Mouse (Mus musculus): ENCODE measurements at regions not wholly inside any gene's neighbourhood (a gene's known extent, or its start where the extent isn't known, plus 50 kb on each side); places are given as distances from the start of the nearest gene placed in this dataset.
A peak's percentile ranks its signal among the peaks of the same experiment; 100 is the strongest.

DNA sequence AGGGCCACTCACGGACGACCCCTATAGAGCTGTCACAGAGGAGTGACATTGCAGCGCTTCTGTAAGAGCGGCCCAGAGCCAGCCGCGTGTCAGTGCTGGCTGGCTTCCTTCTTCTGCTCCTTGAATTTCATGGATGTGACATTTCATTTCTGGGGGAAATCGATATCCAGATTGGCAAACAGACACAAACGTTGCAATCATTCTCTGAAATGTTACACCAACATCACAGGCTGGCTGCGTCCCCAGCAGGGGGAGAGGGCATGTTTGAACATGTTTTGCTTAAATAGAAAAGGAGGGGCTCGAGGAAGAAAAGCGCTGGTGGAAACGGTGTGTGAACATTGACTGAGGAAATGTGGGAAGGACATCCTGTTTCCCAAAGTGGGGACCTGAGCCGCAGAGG is 417.4 kb upstream of the Kcnab2 start:
- H3K4me1 ChIP-seq = peaks cover 5% of the 10 kb centered on the region; the same call in 1 of the 2 replicates
- no peak overlapping the region for H3K27ac ChIP-seq
- no peaks in the 10 kb centered on the region for H3K9me3 ChIP-seq
- H3K4me3 ChIP-seq (replicated peaks) = no peak overlapping the region
- 82% methylated on average over 13 of the region's 13 CpGs for WGBS
- H3K27me3 ChIP-seq = peaks cover 3% of the 10 kb centered on the region; the same call in 1 of the 2 replicates
- no peak overlapping the region for H3K9ac ChIP-seq
- no peak overlapping the region for H3K4me2 ChIP-seq
- ATAC-seq (ENCODE audit: low FRiP score) = no peak
- H3K36me3 ChIP-seq (replicated peaks) = no peaks in the 10 kb centered on the region

DNA sequence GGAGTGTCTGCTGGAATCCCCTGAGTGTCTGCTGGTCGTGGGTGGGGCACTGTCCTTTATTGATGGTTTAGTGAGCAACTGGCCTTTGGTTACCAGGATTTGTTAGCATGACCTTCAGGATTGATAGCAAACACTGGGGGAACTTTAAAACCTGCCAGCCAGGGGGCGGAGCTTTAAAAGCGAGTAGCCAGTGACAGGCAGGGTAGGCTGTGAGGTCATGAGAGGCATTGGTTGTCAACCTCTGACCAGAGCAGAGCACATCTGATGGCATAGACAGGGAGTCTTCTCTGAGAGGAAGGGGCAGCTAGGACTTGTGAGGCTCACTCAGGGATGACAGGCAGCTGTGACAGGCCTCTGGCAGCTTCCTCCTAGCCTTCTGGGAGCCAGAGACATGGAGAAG is 415.3 kb upstream of the Kcnab2 start:
- WGBS = 96% methylated on average over 3 of the region's 3 CpGs
- H3K27ac ChIP-seq = no peak overlapping the region
- H3K4me2 ChIP-seq = no peak overlapping the region
- no peaks in the 10 kb centered on the region for H3K4me1 ChIP-seq
- no peaks in the 10 kb centered on the region for H3K36me3 ChIP-seq (replicated peaks)
- no peak overlapping the region for H3K4me3 ChIP-seq (replicated peaks)
- H3K9ac ChIP-seq = no peak overlapping the region
- no peak for ATAC-seq (ENCODE audit: low FRiP score)
- H3K9me3 ChIP-seq = no peaks in the 10 kb centered on the region
- peaks cover 3% of the 10 kb centered on the region; the same call in 1 of the 2 replicates for H3K27me3 ChIP-seq

DNA sequence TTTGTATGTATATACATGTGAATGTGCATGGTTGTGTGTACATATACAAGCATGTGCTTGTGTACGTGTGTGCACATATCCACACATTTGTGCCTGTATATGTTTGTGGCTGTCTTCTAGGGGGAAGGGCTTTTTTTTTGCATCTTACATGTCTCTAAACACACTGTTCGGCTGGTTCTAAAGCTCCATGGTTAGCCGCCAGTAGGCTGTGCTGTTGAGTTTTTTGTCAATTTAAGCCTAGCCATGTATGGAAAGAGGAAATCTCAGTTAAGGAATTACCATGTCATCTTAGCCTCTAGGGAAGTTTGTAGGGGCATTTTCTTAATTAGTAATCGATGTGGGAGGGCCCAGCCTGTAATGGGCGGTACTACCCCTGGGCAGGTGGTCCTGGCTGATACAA is 411.5 kb upstream of the Kcnab2 start:
- WGBS = 78% methylated on average over 5 of the region's 5 CpGs
- no peak for ATAC-seq (ENCODE audit: low FRiP score)

DNA sequence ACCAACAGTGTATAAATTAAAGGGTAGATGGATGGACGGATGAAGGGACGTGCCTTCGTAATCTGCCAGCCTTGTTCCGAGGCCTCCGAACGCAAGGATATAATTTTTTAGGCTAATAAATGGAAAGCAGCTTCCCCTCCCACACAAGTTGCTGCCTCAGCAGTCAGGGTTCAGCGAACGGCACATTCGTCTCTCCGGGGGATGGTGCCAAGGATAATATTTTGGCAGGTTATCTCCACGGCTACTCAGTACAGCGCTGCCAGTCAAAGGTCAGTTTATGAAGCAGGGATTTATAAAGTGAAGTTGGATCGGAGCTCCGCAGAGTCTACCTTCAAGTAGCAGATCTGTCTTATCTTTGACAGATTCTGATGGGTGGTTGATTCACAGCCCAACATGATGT is 410.6 kb upstream of the Kcnab2 start:
- H3K4me3 ChIP-seq (replicated peaks) = no peak overlapping the region
- no peaks in the 10 kb centered on the region for H3K27me3 ChIP-seq
- H3K9me3 ChIP-seq = no peaks in the 10 kb centered on the region
- H3K36me3 ChIP-seq (replicated peaks) = no peaks in the 10 kb centered on the region
- no peak for ATAC-seq (ENCODE audit: low FRiP score)
- H3K9ac ChIP-seq = no peak overlapping the region
- no peak overlapping the region for H3K27ac ChIP-seq
- H3K4me2 ChIP-seq = no peak overlapping the region
- 80% methylated on average over 14 of the region's 14 CpGs for WGBS
- H3K4me1 ChIP-seq = no peaks in the 10 kb centered on the region

More for the DNA sequence above, 411.5 kb upstream of the Kcnab2 start:
- no peaks in the 10 kb centered on the region for H3K36me3 ChIP-seq (replicated peaks)
- H3K4me3 ChIP-seq (replicated peaks) = no peak overlapping the region
- H3K9ac ChIP-seq = no peak overlapping the region
- no peak overlapping the region for H3K4me2 ChIP-seq
- no peaks in the 10 kb centered on the region for H3K4me1 ChIP-seq
- no peak overlapping the region for H3K27ac ChIP-seq
- H3K9me3 ChIP-seq = no peaks in the 10 kb centered on the region
- H3K27me3 ChIP-seq = no peaks in the 10 kb centered on the region

DNA sequence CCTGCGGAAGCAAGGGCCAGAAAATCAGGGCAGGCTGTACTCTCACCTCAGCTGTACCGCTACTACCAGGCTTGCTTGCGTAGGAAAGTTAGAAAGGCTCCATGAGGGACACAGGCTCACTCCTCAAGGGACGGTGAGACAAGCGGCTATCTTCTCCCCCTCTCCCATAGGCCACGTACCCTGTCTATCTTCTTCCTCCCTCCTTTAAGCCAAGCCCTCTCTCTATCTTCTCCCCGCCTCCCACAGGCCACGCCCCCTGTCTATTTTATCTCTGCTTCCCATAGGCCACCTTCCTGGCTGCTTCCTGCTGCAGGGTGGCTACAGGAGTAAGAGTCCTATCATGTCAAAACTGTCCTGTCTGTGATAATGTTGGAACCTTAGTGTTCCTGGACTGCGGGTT is 409.1 kb upstream of the Kcnab2 start:
- ATAC-seq (ENCODE audit: low FRiP score) = no peak
- H3K27ac ChIP-seq = no peak overlapping the region
- H3K4me3 ChIP-seq (replicated peaks) = no peak overlapping the region
- H3K9ac ChIP-seq = no peak overlapping the region
- H3K27me3 ChIP-seq = no peaks in the 10 kb centered on the region
- H3K9me3 ChIP-seq = no peaks in the 10 kb centered on the region
- no peaks in the 10 kb centered on the region for H3K36me3 ChIP-seq (replicated peaks)
- 81% methylated on average over 9 of the region's 9 CpGs for WGBS
- H3K4me1 ChIP-seq = no peaks in the 10 kb centered on the region
- no peak overlapping the region for H3K4me2 ChIP-seq

DNA sequence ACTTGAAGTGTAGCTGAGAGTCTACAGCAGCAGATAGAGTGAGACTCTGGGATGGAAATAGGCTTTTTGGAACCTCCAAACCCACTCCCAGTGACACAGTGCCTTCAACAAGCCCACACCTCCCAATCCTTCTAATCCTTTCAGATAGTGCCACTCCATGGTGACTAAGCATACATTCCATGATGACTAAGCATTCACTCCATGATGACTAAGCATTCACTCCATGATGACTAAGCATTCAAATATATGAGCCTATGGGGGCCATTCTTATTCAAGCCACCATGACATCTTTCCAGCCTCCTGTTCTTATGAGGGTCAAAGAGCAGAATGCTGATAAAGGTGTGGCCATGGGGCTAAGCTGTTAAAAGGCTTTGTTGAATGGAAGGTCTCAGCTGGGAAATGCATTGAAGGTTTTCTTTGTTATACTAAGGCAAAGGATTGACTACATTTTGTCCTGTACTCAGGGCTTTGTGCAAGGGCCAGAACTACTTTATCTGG is 403.8 kb upstream of the Kcnab2 start:
- H3K36me3 ChIP-seq (replicated peaks) = no peaks in the 10 kb centered on the region
- no peak overlapping the region for H3K4me3 ChIP-seq (replicated peaks)
- H3K27me3 ChIP-seq = no peaks in the 10 kb centered on the region

DNA sequence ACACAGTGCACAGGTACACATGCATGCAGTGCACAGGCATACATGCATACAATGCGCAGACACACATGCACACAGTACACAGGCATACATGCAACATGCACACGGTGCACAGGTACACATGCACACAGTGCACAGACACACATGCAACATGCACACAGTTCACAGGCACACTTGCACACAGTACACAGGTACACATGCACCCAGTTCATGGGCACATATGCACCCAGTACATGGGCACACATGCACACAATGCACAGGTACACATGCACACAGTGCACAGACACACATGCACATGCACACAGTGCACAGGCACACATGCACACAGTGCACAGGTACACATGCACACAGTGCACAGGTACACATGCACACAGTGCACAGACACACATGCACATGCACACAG is 402.7 kb upstream of the Kcnab2 start:
- H3K4me3 ChIP-seq (replicated peaks) = no peak overlapping the region
- H3K27ac ChIP-seq = no peak overlapping the region
- H3K4me2 ChIP-seq = no peak overlapping the region
- no peaks in the 10 kb centered on the region for H3K36me3 ChIP-seq (replicated peaks)
- 94% methylated on average over 2 of the region's 2 CpGs for WGBS
- ATAC-seq (ENCODE audit: low FRiP score) = no peak
- H3K9ac ChIP-seq = no peak overlapping the region
- no peaks in the 10 kb centered on the region for H3K27me3 ChIP-seq
- H3K9me3 ChIP-seq = no peaks in the 10 kb centered on the region; the same call in 1 of the 2 replicates
- peaks cover 9% of the 10 kb centered on the region for H3K4me1 ChIP-seq

More for the DNA sequence above, 403.8 kb upstream of the Kcnab2 start:
- H3K4me2 ChIP-seq = no peak overlapping the region
- ATAC-seq (ENCODE audit: low FRiP score) = no peak
- no peak overlapping the region for H3K9ac ChIP-seq
- peaks cover 9% of the 10 kb centered on the region for H3K4me1 ChIP-seq
- no peak overlapping the region for H3K27ac ChIP-seq
- H3K9me3 ChIP-seq = no peaks in the 10 kb centered on the region; the same call in 1 of the 2 replicates

DNA sequence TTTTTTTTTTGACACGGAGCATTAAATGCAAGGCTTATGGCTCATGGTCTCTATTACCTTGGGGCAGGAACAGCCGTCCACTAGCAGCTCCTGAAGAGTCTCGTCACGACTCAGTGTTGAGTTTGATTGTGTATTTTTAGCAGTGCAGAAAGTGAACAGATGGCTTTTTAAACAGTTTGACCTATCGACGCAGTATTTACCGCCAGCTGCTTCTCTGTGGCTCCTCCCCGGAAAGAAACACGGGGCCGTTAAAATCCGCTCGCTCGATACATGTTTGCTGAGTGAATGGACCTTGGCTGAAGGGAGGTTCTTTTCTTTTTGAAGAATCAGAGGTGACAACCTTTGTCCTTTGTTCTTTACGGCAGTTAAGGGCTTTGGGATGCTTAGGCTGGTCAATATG is 401.3 kb upstream of the Kcnab2 start:
- Histone ChIP-seq H3K27ac (no peak overlapping the region), H3K36me3 (replicated peaks) (no peaks in the 10 kb centered on the region), H3K9me3 (no peaks in the 10 kb centered on the region; the same call in 1 of the 2 replicates), H3K27me3 (no peaks in the 10 kb centered on the region), H3K4me2 (no peak overlapping the region), H3K4me3 (replicated peaks) (no peak overlapping the region), H3K4me1 (peaks cover 9% of the 10 kb centered on the region), H3K9ac (no peak overlapping the region)
- WGBS = 52% methylated on average over 14 of the region's 14 CpGs
- ATAC-seq (ENCODE audit: low FRiP score) = peak; percentile 65; the same call in 1 of the 2 replicates

DNA sequence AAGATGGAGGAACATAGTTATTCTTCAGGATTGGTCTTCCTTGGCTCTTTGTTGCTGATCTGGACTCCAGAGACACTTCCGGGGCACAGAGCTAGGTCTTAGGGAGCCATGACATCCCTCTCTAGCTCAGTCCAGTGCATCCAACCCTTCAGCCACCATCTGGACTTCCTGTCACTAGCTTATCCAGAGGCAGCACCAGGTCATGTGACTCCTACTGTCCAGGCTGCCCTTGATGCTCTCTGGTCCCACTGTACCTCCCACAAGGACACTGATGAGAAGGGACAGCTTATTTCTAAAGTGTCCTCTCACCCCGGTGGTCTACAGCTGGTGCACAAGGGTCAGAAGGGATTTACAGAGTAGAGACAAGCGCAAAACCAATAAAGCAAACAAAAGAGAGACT is 400.7 kb upstream of the Kcnab2 start:
- H3K27ac ChIP-seq = peak overlapping the region; percentile 37

DNA sequence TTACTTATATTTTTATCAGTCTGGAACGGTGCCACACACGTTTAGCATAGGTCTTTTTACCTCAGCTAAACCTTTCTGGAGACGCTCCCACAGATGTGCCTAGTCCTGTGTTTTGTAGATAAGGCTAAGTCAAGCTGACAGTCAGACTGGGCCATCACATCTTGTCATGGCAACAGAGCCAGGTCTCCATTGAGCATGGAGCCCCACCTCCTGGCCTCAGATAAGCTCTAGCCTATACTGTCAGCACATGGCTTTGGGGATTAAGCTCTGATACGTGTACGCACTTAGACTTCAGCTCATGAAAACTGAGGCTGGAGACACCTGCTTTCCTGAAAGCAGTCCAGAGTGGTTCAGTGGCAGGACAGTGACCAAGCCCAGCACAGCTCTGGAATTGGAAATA is 392.4 kb upstream of the Kcnab2 start:
- Histone ChIP-seq H3K4me1 (peaks cover 2% of the 10 kb centered on the region; the same call in 1 of the 2 replicates), H3K9me3 (no peaks in the 10 kb centered on the region), H3K36me3 (replicated peaks) (no peaks in the 10 kb centered on the region), H3K27me3 (0 out of 2 replicates have a peak, but pooled peaks cover 4% of the 10 kb centered on the region), H3K27ac (no peak overlapping the region), H3K4me2 (no peak overlapping the region), H3K4me3 (replicated peaks) (no peak overlapping the region), H3K9ac (no peak overlapping the region)
- WGBS = 85% methylated on average over 5 of the region's 5 CpGs
- no peak for ATAC-seq (ENCODE audit: low FRiP score)

More for the DNA sequence above, 400.7 kb upstream of the Kcnab2 start:
- 78% methylated on average over 3 of the region's 3 CpGs for WGBS
- H3K9me3 ChIP-seq = no peaks in the 10 kb centered on the region; the same call in 1 of the 2 replicates
- H3K4me1 ChIP-seq = peaks cover 9% of the 10 kb centered on the region
- H3K4me3 ChIP-seq (replicated peaks) = no peak overlapping the region
- no peaks in the 10 kb centered on the region for H3K36me3 ChIP-seq (replicated peaks)
- no peaks in the 10 kb centered on the region for H3K27me3 ChIP-seq
- no peak overlapping the region for H3K4me2 ChIP-seq
- ATAC-seq (ENCODE audit: low FRiP score) = no peak
- no peak overlapping the region for H3K9ac ChIP-seq

DNA sequence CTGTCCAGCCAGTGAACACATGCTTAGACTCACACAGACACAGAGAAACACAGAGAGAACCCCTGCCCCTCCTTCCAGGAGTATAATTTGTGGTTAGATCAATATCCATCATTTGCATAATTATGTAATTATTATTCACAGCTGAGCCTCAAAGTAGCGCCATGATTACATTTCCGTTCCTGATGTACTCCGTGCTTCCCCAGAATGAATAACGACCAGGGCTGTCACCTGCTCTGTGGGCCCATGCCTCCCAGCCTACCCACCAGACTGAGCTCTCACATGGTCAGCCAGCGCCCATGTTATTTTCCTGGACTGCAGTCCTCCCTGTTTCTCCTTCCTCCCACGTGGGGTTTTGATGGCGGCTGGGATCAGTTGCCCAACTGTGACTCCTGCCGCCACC is 388.2 kb upstream of the Kcnab2 start:
- no peak overlapping the region for H3K9ac ChIP-seq
- no peak for ATAC-seq (ENCODE audit: low FRiP score)
- no peak overlapping the region for H3K27ac ChIP-seq
- H3K4me3 ChIP-seq (replicated peaks) = no peak overlapping the region
- WGBS = 69% methylated on average over 8 of the region's 8 CpGs
- no peak overlapping the region for H3K4me2 ChIP-seq
- H3K9me3 ChIP-seq = no peaks in the 10 kb centered on the region
- no peaks in the 10 kb centered on the region for H3K36me3 ChIP-seq (replicated peaks)
- H3K27me3 ChIP-seq = peaks cover 3% of the 10 kb centered on the region; the same call in 1 of the 2 replicates
- H3K4me1 ChIP-seq = no peaks in the 10 kb centered on the region

DNA sequence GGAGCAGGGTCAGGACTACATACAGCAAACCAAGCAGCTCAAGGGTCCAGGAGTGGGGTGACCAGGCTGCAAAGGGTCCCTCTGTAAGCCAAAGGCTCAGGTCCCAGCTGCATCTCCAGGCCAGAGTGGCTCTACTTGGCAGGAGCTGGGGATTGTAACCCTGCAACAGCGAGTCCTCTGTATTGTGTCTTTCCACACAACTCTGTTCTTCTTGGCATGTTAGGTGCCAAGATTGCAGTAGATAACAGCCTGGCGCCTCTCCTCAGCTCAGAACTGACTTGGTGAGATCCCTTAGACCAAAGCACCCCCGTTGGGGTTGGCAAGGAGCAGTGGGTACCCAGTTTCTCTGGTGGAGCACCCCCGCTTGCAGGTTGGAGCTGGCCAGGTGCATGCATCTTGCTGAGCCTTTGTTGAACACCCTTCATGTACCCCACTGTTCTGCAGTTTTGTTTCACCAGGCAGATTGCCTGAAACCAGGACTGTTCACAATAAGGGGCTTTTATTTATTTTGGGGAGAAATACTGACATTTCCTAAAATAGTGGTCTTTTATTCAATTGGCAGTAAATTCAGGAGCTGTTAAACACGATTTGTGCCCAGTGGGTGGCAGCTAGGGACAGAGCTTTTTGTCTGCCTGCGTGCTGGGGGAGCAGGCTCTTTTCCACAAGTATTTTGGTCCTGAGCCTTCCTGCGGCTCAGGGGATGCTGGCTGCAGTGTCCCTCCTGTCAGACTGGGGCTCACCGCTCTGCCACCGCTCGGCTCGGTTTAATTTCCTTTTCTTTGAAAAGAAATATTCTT is 385.3 kb upstream of the Kcnab2 start:
- ATAC-seq (ENCODE audit: low FRiP score) = no peak
- no peak overlapping the region for H3K4me2 ChIP-seq
- H3K9me3 ChIP-seq = no peaks in the 10 kb centered on the region
- no peak overlapping the region for H3K27ac ChIP-seq
- H3K9ac ChIP-seq = no peak overlapping the region
- WGBS = 34% methylated on average over 11 of the region's 11 CpGs
- H3K36me3 ChIP-seq (replicated peaks) = no peaks in the 10 kb centered on the region
- peaks cover 3% of the 10 kb centered on the region; the same call in 1 of the 2 replicates for H3K27me3 ChIP-seq
- no peaks in the 10 kb centered on the region for H3K4me1 ChIP-seq
- no peak overlapping the region for H3K4me3 ChIP-seq (replicated peaks)

DNA sequence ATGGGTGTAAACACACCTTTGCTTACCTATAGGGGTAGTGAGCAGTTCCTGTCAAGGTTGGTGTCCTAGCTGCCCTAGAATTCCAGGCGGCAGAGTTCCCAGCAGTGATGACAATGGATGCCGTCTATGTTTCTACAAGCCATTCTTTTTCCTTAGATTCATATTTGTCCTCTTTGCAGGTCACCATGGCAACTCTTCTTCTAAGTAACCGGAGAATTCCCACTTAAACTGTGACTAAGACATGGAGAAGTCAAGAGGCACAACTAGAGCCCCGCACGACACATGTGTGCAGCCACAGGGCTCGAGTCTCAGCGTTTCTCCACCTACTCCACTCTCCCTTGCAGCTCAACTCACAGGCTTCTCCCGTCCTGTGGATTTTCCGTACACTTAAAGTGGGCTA is 381.5 kb upstream of the Kcnab2 start:
- H3K27ac ChIP-seq = no peak overlapping the region
- no peak overlapping the region for H3K9ac ChIP-seq
- no peaks in the 10 kb centered on the region for H3K9me3 ChIP-seq
- H3K36me3 ChIP-seq (replicated peaks) = no peaks in the 10 kb centered on the region
- H3K4me1 ChIP-seq = no peaks in the 10 kb centered on the region
- no peak overlapping the region for H3K4me2 ChIP-seq
- 87% methylated on average over 9 of the region's 9 CpGs for WGBS
- H3K4me3 ChIP-seq (replicated peaks) = no peak overlapping the region
- ATAC-seq (ENCODE audit: low FRiP score) = no peak
- peaks cover 3% of the 10 kb centered on the region; the same call in 1 of the 2 replicates for H3K27me3 ChIP-seq
